Mouse (Mus musculus): ENCODE measurements around the gene Mlph.

The Mlph gene

GRCm38 (mm10) chr1:90909161-90909560, 5.7 kb upstream of the Mlph start:
- DNase-seq (ENCODE audit: low spot score) = no peak

- no peak for DNase-seq (ENCODE audit: low spot score)
Observed at GRCm38 (mm10) chr1:90909631-90910152, 5.2 kb upstream of the Mlph start.

DNA sequence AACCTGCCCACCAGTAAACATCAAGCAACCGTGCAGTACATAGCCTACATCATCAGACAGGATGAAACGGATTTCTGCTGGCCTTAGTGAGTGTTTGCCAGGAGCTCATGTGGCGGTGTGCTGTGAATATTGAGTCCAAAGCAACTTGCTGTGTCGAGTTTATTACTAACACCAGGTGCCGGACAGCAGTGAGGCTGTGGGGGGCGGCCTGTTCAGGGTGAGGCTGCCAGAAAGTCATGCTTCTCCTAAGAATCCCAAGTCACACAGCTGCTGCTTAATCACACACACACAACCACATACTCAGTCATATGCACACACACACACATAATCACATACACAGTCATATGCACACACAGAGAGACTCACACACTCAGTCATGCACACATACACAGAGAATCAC, 1.7 kb upstream of the Mlph start:
- DNase-seq (ENCODE audit: low spot score) = no peak

DNA sequence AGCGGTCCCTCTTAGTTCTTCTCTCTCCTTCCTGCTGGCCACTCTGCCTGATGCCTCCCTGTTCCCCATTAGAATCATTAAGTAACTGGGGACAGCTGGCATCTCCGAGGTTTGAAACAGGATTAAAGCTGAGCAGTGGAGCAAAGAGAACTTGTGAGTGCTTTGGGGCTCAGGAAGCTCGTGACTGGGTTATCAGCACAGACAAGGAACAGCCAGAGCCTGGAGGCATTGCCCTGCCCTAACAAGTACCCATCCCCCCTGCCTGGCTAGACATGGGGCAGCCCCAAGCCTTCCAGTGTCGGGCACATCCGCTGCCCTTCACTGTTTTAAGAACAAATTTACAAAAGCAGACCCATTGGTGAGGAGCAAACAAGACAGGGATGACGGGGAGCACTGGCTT, 2.6 kb downstream of the Mlph start:
- no peak for DNase-seq (ENCODE audit: low spot score)

GRCm38 (mm10) chr1:90921687-90922086, 6.8 kb downstream of the Mlph start:
- DNase-seq (ENCODE audit: low spot score) = no peak

DNA sequence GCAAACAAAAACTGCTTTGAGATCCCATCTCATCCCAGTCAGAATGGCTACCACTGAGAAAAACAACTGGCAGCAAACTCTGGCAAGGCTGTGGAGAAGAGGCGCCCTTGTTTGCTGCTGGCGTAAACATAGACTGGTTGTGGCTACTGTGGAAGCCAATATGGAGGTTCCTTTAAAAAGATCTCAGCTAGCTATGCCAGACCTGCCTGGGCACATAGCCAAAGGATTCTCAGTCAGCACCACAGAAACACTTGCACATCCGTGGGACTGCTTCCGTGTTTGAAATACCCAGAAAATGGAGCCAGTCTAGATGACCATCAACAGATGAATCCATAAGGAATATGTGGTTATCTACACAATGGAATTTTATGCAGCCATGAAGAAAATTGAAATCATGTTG, 11.1 kb downstream of the Mlph start:
- no peak for DNase-seq (ENCODE audit: low spot score)

DNA sequence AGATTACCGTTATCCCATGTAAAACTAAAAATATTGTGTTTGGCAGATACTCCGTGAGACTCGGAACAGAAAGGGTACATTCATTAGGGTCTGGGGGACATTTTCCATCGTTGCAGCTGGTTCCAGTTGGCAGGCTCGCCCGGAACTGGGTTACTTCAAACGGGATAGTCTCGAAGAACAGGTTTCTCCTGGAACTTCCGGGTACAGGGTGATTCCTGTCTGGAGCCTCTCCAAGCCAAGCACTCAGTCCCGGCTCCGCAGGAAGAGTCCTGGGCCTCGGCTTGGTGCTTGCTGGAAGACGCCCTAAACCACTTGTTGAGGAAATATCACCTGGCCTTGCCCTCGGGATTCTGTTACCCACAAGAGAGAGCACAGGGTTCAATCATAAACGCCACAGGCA, 12.4 kb downstream of the Mlph start:
- DNase-seq (ENCODE audit: low spot score) = no peak

GRCm38 (mm10) chr1:90927929-90928574, 13.2 kb downstream of the Mlph start:
- DNase-seq (ENCODE audit: low spot score) = no peak

DNA sequence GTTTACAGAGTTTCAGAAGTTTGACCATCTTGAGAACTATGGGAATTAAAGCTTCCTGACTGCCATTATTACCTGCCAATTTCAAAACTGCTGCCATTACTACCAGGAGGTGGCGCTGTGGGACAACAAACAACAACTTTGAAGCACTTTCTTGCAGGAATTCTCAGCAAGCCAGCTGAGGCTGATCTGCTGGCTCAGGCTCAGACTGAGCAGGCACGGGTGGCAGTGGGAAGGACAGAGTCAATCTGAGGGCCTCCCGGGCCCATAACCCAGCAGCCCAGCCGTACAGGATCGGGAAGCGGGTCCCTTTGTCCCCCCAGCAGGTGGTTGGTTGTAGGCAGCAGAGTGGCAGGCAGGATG, 13.7 kb downstream of the Mlph start:
- peak; percentile 87 for DNase-seq (ENCODE audit: low spot score)

DNA sequence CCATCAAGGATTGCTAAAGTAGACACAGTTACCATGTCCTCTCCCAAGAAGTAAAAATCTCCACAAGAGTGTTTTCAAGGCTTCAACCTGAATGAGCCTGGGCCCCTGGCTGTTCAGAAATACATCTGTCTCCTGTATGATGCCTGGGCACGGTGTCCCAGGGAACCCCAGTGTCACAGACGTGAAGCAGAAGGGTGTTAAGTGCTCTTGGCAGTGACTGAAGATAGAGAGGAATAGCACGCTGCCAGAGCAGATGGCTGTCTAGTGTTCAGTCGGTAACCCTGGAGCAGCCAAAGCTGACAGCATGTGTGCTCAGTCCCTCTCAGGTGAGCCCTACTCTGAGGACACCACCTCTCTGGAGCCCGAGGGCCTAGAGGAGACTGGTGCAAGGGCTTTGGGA, 18.1 kb downstream of the Mlph start:
- DNase-seq (ENCODE audit: low spot score) = no peak

GRCm38 (mm10) chr1:90936990-90937389, 22.1 kb downstream of the Mlph start:
- DNase-seq (ENCODE audit: low spot score) = no peak

DNA sequence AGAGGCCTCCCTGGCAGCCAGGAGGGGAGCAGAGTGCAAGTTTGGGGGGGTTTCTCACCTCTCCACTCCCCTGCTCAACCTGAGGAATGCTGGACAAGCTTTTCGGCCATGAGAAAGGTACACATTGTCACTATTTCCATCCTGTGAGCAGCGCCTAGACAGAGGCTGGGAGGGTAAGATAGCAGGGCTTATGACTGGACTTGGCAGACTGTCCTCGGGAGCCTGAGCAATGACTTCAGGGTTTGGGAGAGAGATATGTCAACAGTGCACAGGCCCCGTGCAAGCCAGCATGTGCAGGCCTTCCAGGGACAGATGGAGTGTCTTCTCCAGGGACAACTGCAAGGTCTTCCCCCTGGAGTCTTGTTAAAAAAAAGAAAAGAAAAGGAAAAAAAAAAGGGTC, 25.1 kb downstream of the Mlph start:
- DNase-seq (ENCODE audit: low spot score) = no peak

GRCm38 (mm10) chr1:90945171-90945570, 30.3 kb downstream of the Mlph start:
- DNase-seq (ENCODE audit: low spot score) = no peak

DNA sequence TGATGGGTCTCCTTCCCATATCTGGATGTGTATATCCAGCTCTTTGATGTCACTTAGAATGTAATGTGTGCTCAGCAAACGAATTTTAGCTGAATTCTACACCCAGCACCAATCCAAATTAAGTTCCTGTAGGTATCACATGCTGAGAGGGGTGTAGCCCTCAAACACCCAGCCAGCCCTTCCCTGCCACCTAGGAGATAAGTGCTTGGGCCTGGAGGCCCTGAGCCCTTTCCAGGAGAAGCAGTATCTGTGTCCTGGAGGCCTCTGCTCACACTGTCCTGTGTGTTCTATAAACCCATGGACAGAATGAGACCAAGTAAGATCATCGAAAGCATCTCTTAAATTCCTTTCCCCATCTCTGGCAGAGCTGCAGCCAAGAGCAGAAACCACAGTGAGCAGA, 32.4 kb downstream of the Mlph start:
- no peak for DNase-seq (ENCODE audit: low spot score)

DNA sequence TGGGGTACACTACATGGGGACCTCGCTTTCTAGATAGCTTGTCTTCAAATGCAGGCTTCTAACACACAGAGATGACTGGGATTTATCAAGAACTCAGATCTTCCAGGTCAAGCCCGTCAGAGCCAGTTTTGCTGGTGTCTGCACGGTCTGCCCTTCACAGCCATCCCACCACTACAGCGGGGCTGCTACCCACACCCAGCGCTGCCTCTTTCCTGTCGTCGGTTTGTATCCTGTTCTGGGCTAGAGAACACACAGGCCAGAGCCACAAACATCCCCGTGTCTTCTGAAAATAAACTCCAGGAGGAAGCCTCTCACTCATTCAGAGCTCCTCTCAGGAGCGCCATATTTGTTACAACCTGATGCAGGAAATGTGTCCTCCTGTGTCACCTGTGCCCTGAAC, 34.4 kb downstream of the Mlph start:
- DNase-seq (ENCODE audit: low spot score) = no peak

DNA sequence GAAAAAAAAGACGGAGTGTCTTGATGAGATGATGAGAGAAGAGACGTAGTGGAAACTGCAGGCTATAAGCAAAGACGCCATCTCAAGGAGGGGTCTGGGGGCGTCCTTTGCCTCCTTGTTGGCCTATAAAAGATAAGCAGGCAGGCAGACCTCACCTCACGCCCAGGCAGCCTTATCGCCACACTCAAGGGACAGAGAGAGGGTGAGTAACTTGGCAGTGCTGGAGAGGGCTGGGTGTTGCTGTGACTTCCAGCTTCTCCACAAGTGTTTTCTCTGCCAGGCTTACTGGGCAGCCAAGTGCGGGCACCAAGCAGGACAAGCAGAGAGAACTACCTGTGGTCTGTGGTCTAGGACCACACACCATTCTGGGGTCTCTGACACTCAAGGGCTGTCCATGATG, 36.8 kb downstream of the Mlph start:
- DNase-seq (ENCODE audit: low spot score) = no peak

GRCm38 (mm10) chr1:90952808-90953207, 37.9 kb downstream of the Mlph start, which contains the start of gene Prlh:
TSS of gene Prlh (plus strand) at chr1:90953108.
- no peak for DNase-seq (ENCODE audit: low spot score)

DNA sequence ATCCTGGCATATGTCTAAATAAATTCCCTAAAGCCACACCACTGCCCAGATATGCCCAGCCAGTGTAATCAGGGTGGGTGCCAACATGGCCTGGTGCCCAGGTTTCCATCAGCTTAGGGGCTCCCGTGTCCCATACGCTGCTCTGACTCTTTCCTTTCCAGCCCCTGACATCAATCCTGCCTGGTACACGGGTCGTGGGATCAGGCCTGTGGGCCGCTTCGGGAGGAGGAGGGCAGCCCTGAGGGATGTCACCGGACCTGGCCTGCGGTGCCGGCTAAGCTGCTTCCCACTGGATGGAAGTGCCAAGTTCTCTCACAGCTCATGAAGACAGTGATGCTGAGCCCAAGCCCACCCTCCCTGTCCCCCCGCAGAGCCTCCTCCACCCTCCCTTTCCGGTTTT, 38.8 kb downstream of the Mlph start:
- no peak for DNase-seq (ENCODE audit: low spot score)

DNA sequence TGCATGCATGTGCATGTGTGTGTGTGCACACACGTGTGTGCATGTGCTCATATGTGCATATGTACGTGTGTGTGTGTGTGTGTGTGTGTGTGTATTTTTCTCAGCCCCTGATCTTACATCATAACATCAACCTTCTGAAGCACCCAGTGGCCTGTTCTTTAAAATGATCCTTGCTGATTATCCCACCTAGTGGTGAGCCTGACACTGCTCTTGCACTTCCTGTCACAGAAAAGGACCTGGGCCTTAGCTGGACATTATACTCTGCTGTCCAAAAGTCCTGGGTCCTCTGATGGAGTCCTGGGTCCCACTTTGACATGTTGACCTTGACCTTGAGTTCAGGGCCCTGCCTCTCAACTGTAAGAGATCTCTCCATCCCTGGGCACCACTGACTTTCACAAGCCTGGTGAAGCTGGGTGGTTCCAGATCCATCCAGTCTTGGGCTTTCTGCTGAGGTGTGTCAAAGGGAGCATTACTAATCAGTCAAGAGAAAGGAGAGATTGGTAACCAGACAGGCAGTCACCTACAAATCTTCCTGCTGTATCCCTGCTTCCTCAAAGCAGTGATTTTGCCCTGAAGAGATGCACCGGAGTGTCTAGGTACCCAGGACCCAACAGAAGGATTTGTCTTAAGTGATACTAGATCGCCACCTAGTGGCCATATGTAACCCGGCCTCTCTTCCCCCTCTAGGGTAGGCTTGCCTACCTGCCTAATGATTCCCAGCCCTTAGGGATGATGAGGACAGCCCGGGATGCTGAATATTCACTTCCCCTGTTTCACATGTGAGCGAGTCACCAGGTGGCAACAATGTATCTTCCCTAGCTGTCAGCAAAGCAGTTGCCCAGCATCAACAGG, 41.6 kb downstream of the Mlph start:
- DNase-seq (ENCODE audit: low spot score) = peak; percentile 62

- no peak for DNase-seq (ENCODE audit: low spot score)
Observed at GRCm38 (mm10) chr1:90962526-90962925, 47.6 kb downstream of the Mlph start.

DNA sequence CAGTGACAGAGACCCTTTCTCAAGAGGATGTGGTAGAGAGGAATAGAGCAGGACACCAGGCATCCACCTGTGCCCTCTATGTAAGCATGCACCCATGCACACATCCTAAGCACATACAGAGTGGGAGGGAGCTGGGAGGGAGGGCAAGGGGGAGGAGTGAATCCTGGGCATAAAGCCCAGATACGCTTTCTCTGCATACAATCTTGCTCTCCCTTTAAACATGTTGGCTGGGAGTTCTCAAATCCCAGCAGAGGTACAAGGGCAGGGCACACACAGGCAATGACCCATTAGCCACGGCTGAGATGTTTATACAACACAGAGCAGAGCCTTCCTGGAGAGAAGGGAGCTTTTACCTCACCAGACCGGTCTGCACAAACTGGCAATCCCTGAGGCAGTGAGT, 48.1 kb downstream of the Mlph start:
- DNase-seq (ENCODE audit: low spot score) = no peak

DNA sequence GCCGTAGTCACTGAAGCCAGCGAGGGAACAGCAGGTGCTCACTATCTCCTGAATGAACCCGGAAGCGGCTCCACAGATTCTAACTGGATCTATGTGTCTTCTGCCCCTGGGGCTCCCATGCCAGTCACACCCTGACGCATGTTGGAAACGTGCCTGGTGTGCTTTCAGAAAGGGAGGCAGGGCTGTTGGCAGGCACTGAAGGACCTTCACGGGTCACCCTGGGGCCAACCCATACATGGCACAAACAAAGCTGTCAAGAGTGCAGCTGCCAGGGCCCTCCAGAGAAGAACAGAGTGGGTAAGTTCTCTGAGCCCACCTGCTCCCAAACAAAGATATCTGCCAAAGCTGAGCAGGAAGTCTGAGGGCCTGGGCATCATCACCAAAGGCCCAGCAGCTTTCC, 52.7 kb downstream of the Mlph start:
- DNase-seq (ENCODE audit: low spot score) = no peak

DNA sequence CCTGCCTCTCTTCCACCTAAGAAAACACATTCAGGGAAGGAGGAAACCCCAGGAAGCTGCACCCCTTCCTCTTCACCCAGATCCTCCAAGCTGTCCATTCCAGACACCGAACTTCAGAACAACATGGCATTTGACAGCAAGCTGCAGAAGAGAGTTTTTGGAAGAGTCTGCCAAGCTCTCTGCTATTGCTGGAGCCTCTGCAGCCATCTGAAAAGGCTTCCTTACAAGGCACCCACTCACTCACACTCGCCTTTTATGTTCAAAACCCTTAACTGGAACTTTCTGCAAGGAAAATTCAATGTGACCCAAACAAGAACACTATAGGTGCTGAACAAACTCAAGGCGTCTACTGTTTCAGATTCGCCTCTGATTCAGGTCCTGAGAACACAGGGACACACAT, 53.8 kb downstream of the Mlph start:
- DNase-seq (ENCODE audit: low spot score) = no peak

DNA sequence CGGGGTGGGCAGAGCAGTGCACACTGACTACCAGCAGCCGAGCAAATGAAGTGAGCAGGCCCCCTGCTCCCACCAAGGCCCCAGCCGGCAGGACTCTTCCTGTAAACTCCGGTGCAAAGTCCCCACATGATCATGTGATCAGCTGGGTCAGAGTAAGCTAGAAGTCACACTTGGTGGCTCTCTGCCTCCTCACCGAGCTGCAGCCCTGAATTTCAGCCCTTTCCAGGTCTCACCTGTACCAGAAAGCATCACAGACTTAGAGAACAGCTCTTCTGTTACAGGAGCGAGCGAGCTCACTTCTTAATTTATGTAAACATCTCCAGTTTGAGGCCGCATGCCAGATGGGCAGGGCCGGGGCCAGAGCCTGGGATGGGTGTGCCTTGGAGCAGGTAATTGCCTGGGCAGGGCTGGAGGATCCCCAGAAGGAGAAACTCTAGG, 54.5 kb downstream of the Mlph start, which contains the start of gene Rab17:
TSS of gene Rab17 (minus strand) at position 315 of the 438 bp plus-strand sequence.
- DNase-seq (ENCODE audit: low spot score) = no peak
